Mouse (Mus musculus): ENCODE results near the gene Nkx3-2. TPM values are rescaled to one million over a fixed set of nuclear protein-coding genes. Genes with fewer than 3 reads are reported as not detected.

The Nkx3-2 gene
- total and polyA plus RNA-seq, 3 experiments: 0.06 TPM; not detected in 2

GRCm38 (mm10) chr5:41738817-41739216 is 25.5 kb downstream of the Nkx3-2 start:
- no peak overlapping the region for H3K4me3 ChIP-seq
- no peak overlapping the region for H3K9ac ChIP-seq (ENCODE audit: low read depth, low read length)
- no peak for DNase-seq
- H3K27me3 ChIP-seq (ENCODE audit: control insufficient read depth, insufficient read depth, low read length): no peaks in the 10 kb centered on the region
- WGBS: 51% methylated on average over 6 of the region's 6 CpGs
- no peaks in the 10 kb centered on the region for H3K36me3 ChIP-seq (ENCODE audit: control insufficient read depth, insufficient read depth, low read length)
- H3K79me2 ChIP-seq (replicated peaks; ENCODE audit: control insufficient read depth, insufficient read depth, low read length): no peaks in the 10 kb centered on the region
- TF ChIP-seq CTCF (IDR thresholded peaks at IDR 0.05) (no peak), EP300 (IDR thresholded peaks at IDR 0.05; ENCODE audit: insufficient read depth, low read depth, low read length) (no peak), POLR2A (IDR thresholded peaks at IDR 0.05; ENCODE audit: insufficient read depth, low read depth, low read length) (no peak)
- H3K27ac ChIP-seq: no peak overlapping the region
- no peaks in the 10 kb centered on the region for H3K4me1 ChIP-seq (ENCODE audit: control insufficient read depth, insufficient read depth, low read length)
- intact Hi-C loops (cut with DNase I): no loop called here

GRCm38 (mm10) chr5:41737039-41737438 is 27.3 kb downstream of the Nkx3-2 start:
- Histone ChIP-seq H3K4me1 (ENCODE audit: control insufficient read depth, insufficient read depth, low read length) (no peaks in the 10 kb centered on the region), H3K36me3 (ENCODE audit: control insufficient read depth, insufficient read depth, low read length) (no peaks in the 10 kb centered on the region), H3K79me2 (replicated peaks; ENCODE audit: control insufficient read depth, insufficient read depth, low read length) (no peaks in the 10 kb centered on the region), H3K27ac (no peak overlapping the region), H3K9ac (ENCODE audit: low read depth, low read length) (no peak overlapping the region), H3K4me3 (no peak overlapping the region), H3K27me3 (ENCODE audit: control insufficient read depth, insufficient read depth, low read length) (no peaks in the 10 kb centered on the region)
- intact Hi-C loops (cut with DNase I): no loop called here
- TF ChIP-seq EP300 (IDR thresholded peaks at IDR 0.05; ENCODE audit: insufficient read depth, low read depth, low read length) (no peak), POLR2A (IDR thresholded peaks at IDR 0.05; ENCODE audit: insufficient read depth, low read depth, low read length) (no peak), CTCF (IDR thresholded peaks at IDR 0.05) (no peak)
- no peak for DNase-seq
- 67% methylated on average over 5 of the region's 5 CpGs for WGBS

- intact Hi-C loops (cut with DNase I): no loop called here
- DNase-seq: no peak
- Histone ChIP-seq H3K27ac (no peak overlapping the region), H3K4me3 (no peak overlapping the region), H3K9ac (ENCODE audit: low read depth, low read length) (no peak overlapping the region), H3K79me2 (replicated peaks; ENCODE audit: control insufficient read depth, insufficient read depth, low read length) (no peaks in the 10 kb centered on the region), H3K27me3 (ENCODE audit: control insufficient read depth, insufficient read depth, low read length) (no peaks in the 10 kb centered on the region), H3K36me3 (ENCODE audit: control insufficient read depth, insufficient read depth, low read length) (no peaks in the 10 kb centered on the region), H3K4me1 (ENCODE audit: control insufficient read depth, insufficient read depth, low read length) (no peaks in the 10 kb centered on the region)
- WGBS: 27% methylated on average over 1 of the region's 1 CpGs
- TF ChIP-seq CTCF (IDR thresholded peaks at IDR 0.05) (no peak), POLR2A (IDR thresholded peaks at IDR 0.05; ENCODE audit: insufficient read depth, low read depth, low read length) (no peak), EP300 (IDR thresholded peaks at IDR 0.05; ENCODE audit: insufficient read depth, low read depth, low read length) (no peak)
Observed at GRCm38 (mm10) chr5:41727017-41727416, 37.3 kb downstream of the Nkx3-2 start.

DNA sequence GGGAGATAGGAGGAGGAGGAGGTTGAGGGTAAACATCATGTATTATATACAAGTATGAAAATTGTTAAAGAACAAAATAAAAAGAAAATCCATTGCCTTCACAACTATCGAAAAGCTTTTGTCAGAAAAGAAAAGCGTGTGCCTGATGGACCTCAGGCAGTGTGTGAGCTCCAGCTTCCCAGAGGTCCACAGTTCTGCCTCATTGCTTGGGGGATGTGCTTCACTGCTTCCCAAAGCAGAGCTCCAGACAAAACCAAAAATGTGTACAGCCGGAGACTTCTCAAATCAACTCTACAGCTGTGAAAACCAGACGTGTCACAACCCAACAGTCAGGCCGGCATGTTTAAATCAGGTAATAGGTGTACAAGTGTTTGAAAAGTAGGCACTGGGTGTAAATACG is 38.7 kb downstream of the Nkx3-2 start:
- no peak for DNase-seq
- no peak overlapping the region for H3K27ac ChIP-seq
- no peak overlapping the region for H3K9ac ChIP-seq (ENCODE audit: low read depth, low read length)
- no peaks in the 10 kb centered on the region for H3K36me3 ChIP-seq (ENCODE audit: control insufficient read depth, insufficient read depth, low read length)
- H3K4me1 ChIP-seq (ENCODE audit: control insufficient read depth, insufficient read depth, low read length): no peaks in the 10 kb centered on the region
- no peak for TF ChIP-seq POLR2A (IDR thresholded peaks at IDR 0.05; ENCODE audit: insufficient read depth, low read depth, low read length)
- TF ChIP-seq CTCF (IDR thresholded peaks at IDR 0.05): no peak
- no peak for TF ChIP-seq EP300 (IDR thresholded peaks at IDR 0.05; ENCODE audit: insufficient read depth, low read depth, low read length)
- no peak overlapping the region for H3K4me3 ChIP-seq
- intact Hi-C loops (cut with DNase I): no loop called here
- H3K27me3 ChIP-seq (ENCODE audit: control insufficient read depth, insufficient read depth, low read length): no peaks in the 10 kb centered on the region
- 81% methylated on average over 6 of the region's 6 CpGs for WGBS
- no peaks in the 10 kb centered on the region for H3K79me2 ChIP-seq (replicated peaks; ENCODE audit: control insufficient read depth, insufficient read depth, low read length)

Other genes starting within 250 kb of the Nkx3-2 start
- 100 to 1,000 TPM in 1 of 2 experiments, 10 to 100 TPM in 1; 91.2 to 102 TPM for gene Rab28, start 56.3 kb downstream of the Nkx3-2 start, total RNA-seq (2021)
- 46.4 and 70.5 TPM in 2 replicates for gene Rab28, start 56.3 kb downstream of the Nkx3-2 start, polyA plus RNA-seq (2012; rRNA removed)
- gene Bod1l, start 79.8 kb upstream of the Nkx3-2 start, total RNA-seq (2021): 10 to 100 TPM; 17.8 to 18.8 TPM
- 2.8 and 4.9 TPM in 2 replicates for gene Bod1l, start 79.8 kb upstream of the Nkx3-2 start, polyA plus RNA-seq (2012; rRNA removed)

Data from heart, adult 2 months (tissue).